Mouse (Mus musculus) heart, embryonic 11.5 days (tissue): ENCODE results near the gene Col28a1. TPM values are rescaled to one million over a fixed set of nuclear protein-coding genes. Genes with fewer than 3 reads are reported as not detected.

ENCODE experiments used
- ATAC-seq: fragments of 200-750 bp; cut with Nextera tagmentation; replicated peaks from 2 replicates; pipeline ENCODE4 v1.8.0; 2017; ENCODE audit warnings: moderate library complexity; ENCODE audit not compliant: insufficient number of reproducible peaks, low FRiP score, low TSS enrichment
- H3K27ac ChIP-seq: fragments of 300-500 bp; sonication (generic); 2 replicates; pipeline ENCODE4 v1.5.1; 2014; ENCODE audit warnings: mild to moderate bottlenecking, low read depth, low read length
- H3K27me3 ChIP-seq: fragments of 300-500 bp; sonication (generic); 2 replicates; pipeline ENCODE4 v1.6.1; 2014; ENCODE audit warnings: mild to moderate bottlenecking, low read length, mixed read lengths; ENCODE audit not compliant: control insufficient read depth, insufficient read depth
- H3K36me3 ChIP-seq: fragments of 300-500 bp; sonication (generic); 2 replicates; pipeline ENCODE4 v1.6.1; 2014; ENCODE audit warnings: mild to moderate bottlenecking, low read length, moderate library complexity, mixed read lengths; ENCODE audit not compliant: control insufficient read depth, insufficient read depth
- H3K4me1 ChIP-seq: fragments of 300-500 bp; sonication (generic); 2 replicates; pipeline ENCODE4 v1.6.1; 2014; ENCODE audit warnings: low read length; ENCODE audit not compliant: control insufficient read depth, insufficient read depth
- H3K4me2 ChIP-seq: fragments of 300-500 bp; sonication (generic); 2 replicates; pipeline ENCODE4 v1.6.1; 2014; ENCODE audit warnings: mild to moderate bottlenecking, moderate library complexity
- H3K4me3 ChIP-seq: fragments of 300-500 bp; sonication (generic); 2 replicates; pipeline ENCODE4 v1.5.1; 2014; ENCODE audit warnings: low read depth, low read length
- H3K9ac ChIP-seq: fragments of 300-500 bp; sonication (generic); 2 replicates; pipeline ENCODE4 v1.6.1; 2014; ENCODE audit warnings: mild to moderate bottlenecking, low read depth, low read length, moderate library complexity
- H3K9me3 ChIP-seq: fragments of 300-500 bp; sonication (generic); replicated peaks from 2 replicates; pipeline ENCODE4 v1.6.1; 2016; ENCODE audit warnings: low read length; ENCODE audit not compliant: control insufficient read depth
- WGBS: fragments of 180-500 bp; shearing (Covaris S2); extraction: QIAGEN DNeasy Blood & Tissue Kit; methylation state at CpG from one replicate; pipeline ENCODE4 v1.1.7; 2014; ENCODE audit not compliant: insufficient replicate concordance; 5-methylcytosine and 5-hydroxymethylcytosine counted together
- polyA plus RNA-seq: library from polyadenylated mRNA; unstranded; fragments of >200 nt; fragmentation: Nextera tagmentation; extraction: Ambion mirVana; gene quantifications from 2 replicates; pipeline ENCODE4 v1.2.1, GENCODE M21; 2014

The Col28a1 gene
- polyA plus RNA-seq, 1 experiment from 2014 or later, result not detected

DNA sequence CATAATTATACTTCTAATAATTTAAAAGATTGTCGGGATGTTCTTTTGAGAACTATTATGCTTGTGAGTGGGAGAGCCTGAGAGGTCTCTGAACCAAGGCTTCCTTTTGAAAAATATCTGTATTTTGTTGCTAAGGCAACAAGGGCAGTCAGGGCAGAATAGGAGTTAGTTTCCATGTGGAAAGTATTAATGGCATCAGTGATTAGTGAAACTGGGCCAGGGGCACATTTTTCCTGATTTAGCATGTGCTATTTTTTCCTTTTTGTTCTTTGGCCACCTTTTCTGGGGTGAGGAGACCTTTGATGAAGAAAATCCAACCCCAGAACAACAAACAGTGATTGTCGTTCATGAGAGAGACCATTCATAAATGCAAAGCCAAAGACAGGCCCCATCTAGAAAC, 43.5 kb downstream of the Col28a1 start:
- Histone ChIP-seq H3K27me3 (no peaks in the 10 kb centered on the region), H3K36me3 (no peaks in the 10 kb centered on the region), H3K4me1 (no peaks in the 10 kb centered on the region), H3K9ac (no peak overlapping the region), H3K9me3 (no peaks in the 10 kb centered on the region), H3K4me3 (no peak overlapping the region), H3K4me2 (no peak overlapping the region), H3K27ac (no peak overlapping the region)
- no peak for ATAC-seq
- 76% methylated on average over 2 of the region's 2 CpGs for WGBS

DNA sequence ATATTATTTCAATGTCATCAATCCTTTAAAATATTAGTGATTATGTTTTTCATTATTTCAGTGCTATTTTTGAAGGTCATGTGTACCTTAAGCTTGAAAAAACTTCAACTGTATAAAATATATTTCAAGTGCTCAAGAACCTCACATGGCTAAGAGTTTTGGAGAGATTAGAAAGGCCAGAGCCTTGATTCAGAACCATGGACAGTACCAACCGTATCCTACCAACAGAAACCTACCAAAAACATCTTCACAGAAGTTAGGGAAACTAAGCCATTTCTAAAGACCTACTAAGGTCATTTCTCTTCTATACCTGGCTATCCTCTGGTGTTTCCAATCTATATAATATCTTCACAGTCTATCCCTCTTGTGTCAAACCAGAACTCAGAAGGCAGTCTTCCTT, 50.5 kb downstream of the Col28a1 start:
- ATAC-seq, result no peak
- 29% methylated on average over 1 of the region's 1 CpGs for WGBS
- Histone ChIP-seq H3K27me3 (no peaks in the 10 kb centered on the region), H3K4me1 (no peaks in the 10 kb centered on the region), H3K36me3 (no peaks in the 10 kb centered on the region), H3K27ac (no peak overlapping the region), H3K4me2 (no peak overlapping the region), H3K9me3 (no peaks in the 10 kb centered on the region), H3K4me3 (no peak overlapping the region), H3K9ac (no peak overlapping the region)

DNA sequence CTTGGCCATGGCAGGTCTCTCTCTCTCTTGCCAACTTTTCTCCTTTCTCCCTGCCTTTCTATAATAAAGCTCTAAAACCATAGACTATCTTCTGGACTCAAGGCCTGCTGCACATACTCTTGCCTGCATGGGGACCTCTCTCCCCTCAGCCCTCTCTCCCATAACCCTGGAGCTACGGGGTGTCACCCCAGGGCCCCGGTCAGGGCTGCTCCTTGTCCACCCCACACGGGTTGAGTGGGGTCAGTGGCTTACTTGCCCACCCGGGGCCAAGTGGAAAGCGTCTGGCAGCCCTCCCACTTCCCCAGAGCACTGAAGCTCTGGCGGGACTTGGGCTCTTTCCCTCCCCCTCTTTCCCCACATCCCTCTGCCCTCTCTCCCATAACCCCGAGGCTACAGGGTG, 62.3 kb downstream of the Col28a1 start:
- H3K4me3 ChIP-seq, result no peak overlapping the region
- H3K27me3 ChIP-seq, result no peaks in the 10 kb centered on the region
- 71% methylated on average over 7 of the region's 7 CpGs for WGBS
- H3K4me1 ChIP-seq, result no peaks in the 10 kb centered on the region
- no peak; the same call in 1 of the 2 replicates for ATAC-seq
- H3K9me3 ChIP-seq, result no peaks in the 10 kb centered on the region
- no peak overlapping the region for H3K4me2 ChIP-seq
- H3K27ac ChIP-seq, result no peak overlapping the region
- H3K36me3 ChIP-seq, result no peaks in the 10 kb centered on the region
- no peak overlapping the region for H3K9ac ChIP-seq

DNA sequence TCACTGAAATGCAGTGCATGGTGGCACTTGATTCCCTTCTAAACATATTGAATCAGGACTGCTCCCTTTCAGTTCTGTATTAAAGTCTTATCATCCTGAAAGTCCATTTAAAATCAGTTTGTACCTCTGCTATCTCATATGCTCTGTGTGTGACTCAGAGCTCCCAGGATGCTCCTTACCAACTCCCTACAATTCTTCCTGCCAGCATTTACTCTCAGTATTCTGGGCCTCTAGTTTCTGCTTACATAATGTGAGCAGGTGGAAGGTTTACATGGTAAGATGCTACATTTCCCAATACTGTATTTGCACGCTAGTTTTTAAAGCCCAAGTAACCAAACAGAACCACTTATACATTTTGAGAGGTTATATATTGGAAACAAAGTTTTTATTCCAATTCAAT, 64.3 kb downstream of the Col28a1 start:
- Histone ChIP-seq H3K4me2 (no peak overlapping the region), H3K4me3 (no peak overlapping the region), H3K36me3 (no peaks in the 10 kb centered on the region), H3K9me3 (no peaks in the 10 kb centered on the region), H3K4me1 (no peaks in the 10 kb centered on the region), H3K27me3 (no peaks in the 10 kb centered on the region), H3K9ac (no peak overlapping the region), H3K27ac (no peak overlapping the region)
- WGBS, result 82% methylated on average over 1 of the region's 1 CpGs
- ATAC-seq, result no peak

DNA sequence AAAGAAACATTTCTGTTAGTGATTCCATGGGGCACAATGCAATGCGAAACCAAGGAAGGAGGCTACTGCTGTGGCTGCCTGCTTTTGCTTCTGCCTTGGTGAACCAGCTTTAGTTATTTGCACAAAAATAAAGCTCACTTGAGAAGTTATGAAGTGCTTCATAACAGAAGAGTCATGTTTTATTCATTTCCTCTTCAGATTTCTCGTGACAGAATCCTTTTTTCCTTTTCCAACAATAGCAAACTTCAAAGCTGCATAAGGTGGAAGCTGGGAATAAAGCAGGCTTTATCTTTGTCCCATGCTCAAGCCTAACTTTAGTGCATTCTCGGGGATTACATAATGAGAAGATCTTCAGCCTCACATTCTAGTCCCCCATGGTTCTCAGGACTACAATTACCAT, 65.9 kb downstream of the Col28a1 start:
- Histone ChIP-seq H3K4me2 (no peak overlapping the region), H3K9me3 (no peaks in the 10 kb centered on the region), H3K4me1 (no peaks in the 10 kb centered on the region), H3K4me3 (no peak overlapping the region), H3K27me3 (no peaks in the 10 kb centered on the region), H3K36me3 (no peaks in the 10 kb centered on the region), H3K9ac (no peak overlapping the region), H3K27ac (no peak overlapping the region)
- ATAC-seq, result no peak
- WGBS, result 67% methylated on average over 3 of the region's 3 CpGs

DNA sequence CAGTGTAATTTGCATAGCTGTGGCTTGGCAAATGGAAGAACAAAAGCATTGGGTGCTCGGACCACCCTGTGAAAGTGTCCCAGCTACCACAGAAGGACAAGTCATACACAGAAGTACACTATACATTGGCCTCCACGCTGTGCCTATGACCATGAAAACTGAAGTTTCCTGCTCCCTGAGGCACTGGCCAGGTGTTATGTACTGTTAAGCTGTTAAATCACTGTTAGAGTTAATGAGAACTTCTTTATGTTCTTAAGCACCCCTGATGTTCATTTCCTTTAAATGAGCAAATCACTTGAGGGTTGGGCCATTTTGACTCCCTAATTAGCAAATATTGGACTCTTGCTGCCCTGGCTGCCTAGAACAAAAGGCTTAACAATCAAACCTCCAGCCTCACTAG, 73.3 kb downstream of the Col28a1 start:
- Histone ChIP-seq H3K27ac (no peak overlapping the region), H3K27me3 (no peaks in the 10 kb centered on the region), H3K4me3 (no peak overlapping the region), H3K9ac (no peak overlapping the region), H3K36me3 (no peaks in the 10 kb centered on the region), H3K4me1 (no peaks in the 10 kb centered on the region), H3K9me3 (no peaks in the 10 kb centered on the region), H3K4me2 (no peak overlapping the region)
- ATAC-seq, result no peak
- 73% methylated on average over 2 of the region's 2 CpGs for WGBS

DNA sequence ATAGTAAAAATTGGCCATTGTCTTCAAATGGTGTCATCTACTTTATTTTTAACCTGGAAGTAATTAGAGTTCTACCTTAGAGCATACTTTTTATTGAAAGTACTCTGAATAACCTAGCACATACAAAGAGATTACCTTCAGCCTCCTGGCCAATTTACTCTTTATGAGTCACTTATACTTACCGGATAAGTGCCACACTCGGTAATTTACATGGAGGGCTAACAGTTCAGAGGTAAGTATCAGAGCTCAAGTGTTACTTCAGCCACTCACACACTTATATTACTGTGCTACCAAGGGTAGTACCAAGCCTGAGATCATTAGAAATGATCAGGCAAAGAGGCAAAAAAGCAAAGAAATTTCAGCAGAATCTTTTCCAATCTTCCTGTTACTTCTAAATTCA, 73.8 kb downstream of the Col28a1 start:
- Histone ChIP-seq H3K27ac (no peak overlapping the region), H3K36me3 (no peaks in the 10 kb centered on the region), H3K4me3 (no peak overlapping the region), H3K9ac (no peak overlapping the region), H3K9me3 (no peaks in the 10 kb centered on the region), H3K4me1 (no peaks in the 10 kb centered on the region), H3K27me3 (no peaks in the 10 kb centered on the region), H3K4me2 (no peak overlapping the region)
- WGBS, result 82% methylated on average over 2 of the region's 2 CpGs
- ATAC-seq, result no peak

DNA sequence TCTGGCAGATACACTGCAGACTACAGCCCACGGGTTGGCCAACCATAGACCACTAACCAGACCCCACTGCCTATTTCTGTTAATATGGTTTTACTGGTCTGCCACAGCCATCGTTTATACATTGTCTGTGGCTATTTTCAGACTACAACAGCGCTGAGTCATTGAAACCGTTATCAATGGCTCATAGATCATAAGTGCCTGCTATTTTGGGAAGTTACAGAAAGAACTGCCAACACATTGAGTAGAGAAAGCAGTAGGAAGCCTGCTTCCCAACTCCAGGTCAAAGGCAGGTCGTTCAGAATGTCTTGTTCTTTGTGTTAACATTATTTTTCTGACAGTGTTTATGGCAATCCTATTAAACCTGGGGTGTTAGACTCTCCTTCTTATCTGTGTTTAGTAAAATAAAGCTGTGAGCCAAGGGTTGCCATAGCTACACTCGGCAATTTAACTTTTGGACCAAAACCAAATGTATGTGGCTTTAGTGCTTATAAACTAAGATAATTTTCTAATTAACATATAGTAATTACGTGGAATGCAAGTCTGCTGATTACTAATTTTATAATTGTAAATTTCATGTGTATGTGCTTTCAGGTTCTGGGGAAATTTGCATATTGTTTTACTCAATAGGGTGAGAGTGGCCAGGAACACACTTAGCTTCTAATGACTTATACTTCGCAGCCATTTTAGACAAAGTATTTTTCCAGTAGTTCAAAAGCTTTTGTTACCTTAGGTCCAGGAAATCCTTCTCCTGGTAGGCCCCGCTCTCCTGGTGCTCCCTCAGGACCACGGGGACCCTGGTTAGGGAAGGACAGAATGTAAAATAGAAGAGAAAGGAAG, 86.3 kb downstream of the Col28a1 start:
- Histone ChIP-seq H3K36me3 (no peaks in the 10 kb centered on the region), H3K27ac (peak overlapping the region; percentile 36; the same call in 1 of the 2 replicates)

DNA sequence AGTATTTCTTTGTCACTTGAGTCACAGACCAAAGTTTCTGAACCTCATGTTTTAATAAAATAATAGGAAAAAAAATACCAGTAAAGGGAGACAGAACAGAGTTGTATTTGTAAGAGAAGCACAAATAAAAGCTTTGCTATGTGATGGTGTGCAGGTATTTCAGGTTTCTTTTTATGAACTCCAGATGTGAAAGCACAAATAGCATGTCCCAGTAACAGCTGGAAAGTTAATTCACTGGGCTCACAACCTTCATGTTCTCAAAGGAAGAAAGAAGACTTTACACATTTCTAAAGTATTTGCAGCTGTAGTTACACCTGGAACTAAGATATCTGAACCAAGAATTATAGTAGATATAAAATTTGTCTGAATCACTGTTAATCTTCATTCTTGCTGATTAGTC, 91.2 kb downstream of the Col28a1 start:
- H3K9ac ChIP-seq, result no peak overlapping the region
- H3K27me3 ChIP-seq, result no peaks in the 10 kb centered on the region
- H3K36me3 ChIP-seq, result no peaks in the 10 kb centered on the region
- H3K4me2 ChIP-seq, result no peak overlapping the region
- no peaks in the 10 kb centered on the region for H3K9me3 ChIP-seq
- no peaks in the 10 kb centered on the region for H3K4me1 ChIP-seq
- H3K4me3 ChIP-seq, result no peak overlapping the region
- no peak overlapping the region for H3K27ac ChIP-seq
- no peak for ATAC-seq

More for the DNA sequence above, 86.3 kb downstream of the Col28a1 start:
- peak; percentile 55; the same call in 1 of the 2 replicates for ATAC-seq
- WGBS, result 54% methylated on average over 10 of the region's 10 CpGs
- H3K4me2 ChIP-seq, result no peak overlapping the region
- H3K9ac ChIP-seq, result no peak overlapping the region
- H3K4me1 ChIP-seq, result no peaks in the 10 kb centered on the region
- no peak overlapping the region for H3K4me3 ChIP-seq
- no peaks in the 10 kb centered on the region for H3K27me3 ChIP-seq
- H3K9me3 ChIP-seq, result no peaks in the 10 kb centered on the region
